8 mouse cellular contexts compared by ENCODE assay signal in the genomic region with DNA sequence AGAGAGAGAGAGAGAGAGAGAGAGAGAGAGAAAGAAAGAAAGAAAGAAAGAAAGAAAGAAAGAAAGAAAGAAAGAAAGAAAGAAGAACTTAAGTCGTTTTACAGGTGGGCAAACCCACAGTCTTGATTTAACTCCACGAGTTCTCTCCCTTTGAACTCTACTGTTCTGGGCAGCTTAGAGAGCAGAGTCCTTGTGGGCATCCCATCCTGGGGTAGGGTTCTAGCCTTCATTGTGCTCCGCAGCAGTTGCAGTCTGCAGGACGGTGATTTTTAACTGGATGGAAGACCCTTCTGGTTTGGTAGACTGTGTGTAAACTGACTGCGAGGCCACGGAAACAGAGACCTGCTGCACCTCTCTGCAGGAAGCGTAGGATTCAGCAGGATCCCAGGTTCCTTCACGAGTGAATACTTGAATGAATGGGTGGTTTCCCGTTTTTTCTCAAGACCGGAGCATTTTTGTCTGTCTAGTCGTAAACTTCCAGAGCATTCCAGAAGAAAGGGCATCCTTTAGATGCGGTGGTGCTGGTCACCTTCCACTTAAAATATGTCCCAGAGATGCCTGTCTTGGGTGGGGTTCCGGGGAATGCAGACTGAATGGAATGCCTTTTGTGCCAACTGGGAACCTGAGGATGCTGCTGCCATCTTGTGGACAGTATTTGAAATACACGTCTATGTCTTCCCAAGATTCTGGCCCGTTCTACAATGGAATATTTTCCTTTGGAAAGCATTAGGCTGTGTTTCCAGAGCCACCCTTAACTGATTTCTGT.
DNase-seq lines count a peak whose midpoint lies in the region; ATAC-seq lines count a peak whose summit lies in the region.

No protein-coding gene starts in this region.

- 13% methylated on average over 15 of the region's 15 CpGs for WGBS in kidney, embryonic 14.5 days

- 0 out of 2 replicates have a peak, but pooled peaks cover 3% of the 10 kb centered on the region for H3K4me1 ChIP-seq in kidney, embryonic 14.5 days (ENCODE audit: control insufficient read depth, insufficient read depth, low read length)

- peaks cover 6% of the 10 kb centered on the region; the same call in 1 of the 2 replicates for H3K27me3 ChIP-seq in kidney, embryonic 14.5 days (ENCODE audit: control insufficient read depth, insufficient read depth, low read length)

- H3K9ac ChIP-seq in kidney, embryonic 14.5 days (ENCODE audit: low read depth, low read length), result no peak overlapping the region

- H3K4me2 ChIP-seq in kidney, embryonic 14.5 days (replicated peaks; ENCODE audit: low read depth, low read length), result peak overlapping the region; percentile 46

- H3K36me3 ChIP-seq in kidney, embryonic 14.5 days (ENCODE audit: control insufficient read depth, insufficient read depth, low read length), result no peaks in the 10 kb centered on the region

- H3K9me3 ChIP-seq in kidney, embryonic 14.5 days (ENCODE audit: control insufficient read depth, low read length), result no peaks in the 10 kb centered on the region

- no peak overlapping the region for H3K27ac ChIP-seq in kidney, embryonic 14.5 days (ENCODE audit: low read depth, low read length)

- peak; percentile 41 to 49 for DNase-seq in B cell, adult 2 months
- DNase-seq in adrenal gland, adult (ENCODE audit: inconsistent age in 2 of 2, low spot score in 1 of 2), result peak; percentile 26 to 87
- DNase-seq in embryo, embryonic 10.5 days (ENCODE audit: low spot score), result peak; percentile 90
- DNase-seq in heart, adult 9 months (ENCODE audit: low spot score in 2 of 2), result peak; percentile 15 to 49
- peak; percentile 27 for DNase-seq in liver
- peak; percentile 72 for DNase-seq in neural tube, embryonic 10.5 days (ENCODE audit: extremely low spot score, low spot score)
- peak; percentile 21 for DNase-seq in thymus, postnatal 4 days

- H3K4me3 ChIP-seq in kidney, embryonic 14.5 days (ENCODE audit: low read length), result peak overlapping the region; percentile 21; the same call in 1 of the 2 replicates

- no peak for ATAC-seq in kidney, embryonic 14.5 days (ENCODE audit: low FRiP score, low TSS enrichment)

Comparison
In these comparisons a context has a peak if more than half of its experiments do, and no peak if none do; other contexts are left out.
1. DNase-seq: peak in every context shown above with its lines; median percentile 90 in embryo, embryonic 10.5 days; 72 in neural tube, embryonic 10.5 days; 56 in adrenal gland, adult; 45 in B cell, adult 2 months; 32 in heart, adult 9 months; 27 in liver; 21 in thymus, postnatal 4 days.